Mouse (Mus musculus): ENCODE measurements around the gene Fbxw10.

The Fbxw10 gene

GRCm38 (mm10) chr11:62909720-62910306 lies 62.9 kb downstream of the Fbxw10 start:
- DNase-seq = no peak

GRCm38 (mm10) chr11:62911362-62911761 lies 64.5 kb downstream of the Fbxw10 start:
- DNase-seq = no peak

GRCm38 (mm10) chr11:62913141-62913540 lies 66.3 kb downstream of the Fbxw10 start:
- DNase-seq = no peak

- DNase-seq = no peak
Observed at GRCm38 (mm10) chr11:62914532-62914931, 67.7 kb downstream of the Fbxw10 start.

GRCm38 (mm10) chr11:62915486-62915885 lies 68.6 kb downstream of the Fbxw10 start:
- no peak for DNase-seq

- no peak for DNase-seq
Observed at GRCm38 (mm10) chr11:62916765-62917164, 69.9 kb downstream of the Fbxw10 start.

- no peak for DNase-seq
Observed at GRCm38 (mm10) chr11:62919946-62920742, 73.3 kb downstream of the Fbxw10 start.

GRCm38 (mm10) chr11:62920743-62921050 lies 73.8 kb downstream of the Fbxw10 start:
- no peak for DNase-seq

GRCm38 (mm10) chr11:62921052-62921977 lies 74.4 kb downstream of the Fbxw10 start:
- peak; percentile 88 for DNase-seq

GRCm38 (mm10) chr11:62924091-62924761 lies 77.4 kb downstream of the Fbxw10 start:
- DNase-seq = no peak

Data from cerebellum, adult 9-10 months (tissue).